Mouse (Mus musculus): ENCODE data around the gene Ap4e1.

DNA sequence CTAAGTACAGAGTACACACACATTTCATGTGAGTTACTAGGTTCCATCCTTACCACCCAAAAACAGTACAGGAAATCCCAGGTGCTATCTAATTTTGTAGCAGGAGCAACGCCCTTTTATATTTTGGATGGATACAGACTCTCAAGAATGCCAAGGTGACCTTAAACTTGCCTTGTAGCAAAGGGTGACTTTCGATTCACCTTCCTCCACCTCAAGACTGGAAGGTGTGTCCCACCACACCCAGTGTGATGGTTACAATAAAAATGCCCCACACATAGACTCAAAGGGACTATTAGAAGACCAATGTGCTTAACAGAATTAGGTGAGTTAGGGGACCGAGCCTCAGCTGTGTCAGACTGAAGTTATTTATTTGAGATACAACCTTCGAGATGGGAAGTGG, 100.5 kb downstream of the Ap4e1 start:
- TF ChIP-seq POLR2A (IDR thresholded peaks at IDR 0.05; ENCODE audit: low read depth, low read length) (no peak), CTCF (IDR thresholded peaks at IDR 0.05; ENCODE audit: borderline replicate concordance, insufficient read depth, low read length) (no peak)

All from embryonic fibroblast, embryonic 13.5 days (primary cell).